Mouse (Mus musculus) erythroblast, embryonic 14.5 days (primary cell): ENCODE data around the gene Itgb3bp. TPM values are rescaled to one million over a fixed set of nuclear protein-coding genes. Genes with fewer than 3 reads are reported as not detected.

Experiments used
- H3K27me3 ChIP-seq: 2 replicates; pipeline ENCODE4 v1.6.1; 2012; ENCODE audit warnings: inconsistent platforms; ENCODE audit not compliant: control insufficient read depth
- H3K36me3 ChIP-seq: 2 replicates; pipeline ENCODE4 v1.6.1; 2012; ENCODE audit warnings: mild to moderate bottlenecking, inconsistent platforms; ENCODE audit not compliant: control insufficient read depth
- H3K4me1 ChIP-seq: 2 replicates; pipeline ENCODE4 v1.6.1; 2012; ENCODE audit warnings: inconsistent platforms; ENCODE audit not compliant: control insufficient read depth
- H3K4me3 ChIP-seq: replicated peaks from 2 replicates; pipeline ENCODE3; 2012; ENCODE audit warnings: moderate library complexity, mild to moderate bottlenecking, inconsistent platforms
- H3K9me3 ChIP-seq: 2 replicates; pipeline ENCODE4 v1.6.1; 2012; ENCODE audit warnings: low read length, inconsistent platforms, mixed read lengths; ENCODE audit not compliant: control insufficient read depth
- GATA1 ChIP-seq: IDR thresholded peaks from 2 replicates; pipeline ENCODE4 v1.6.1; 2012; ENCODE audit warnings: low read length, inconsistent platforms, mixed read lengths
- TAL1 ChIP-seq: IDR thresholded peaks from 3 replicates; pipeline ENCODE4 v1.6.1; 2012; ENCODE audit warnings: low read length, inconsistent platforms, mixed read lengths
- polyA plus RNA-seq: library from polyadenylated mRNA; stranded (reverse); fragments of >175 nt; gene quantifications from 2 replicates; pipeline ENCODE4 v1.2.3, GENCODE M21; 2012

The Itgb3bp gene
- polyA plus RNA-seq, 1 experiment: 0.23 TPM

DNA sequence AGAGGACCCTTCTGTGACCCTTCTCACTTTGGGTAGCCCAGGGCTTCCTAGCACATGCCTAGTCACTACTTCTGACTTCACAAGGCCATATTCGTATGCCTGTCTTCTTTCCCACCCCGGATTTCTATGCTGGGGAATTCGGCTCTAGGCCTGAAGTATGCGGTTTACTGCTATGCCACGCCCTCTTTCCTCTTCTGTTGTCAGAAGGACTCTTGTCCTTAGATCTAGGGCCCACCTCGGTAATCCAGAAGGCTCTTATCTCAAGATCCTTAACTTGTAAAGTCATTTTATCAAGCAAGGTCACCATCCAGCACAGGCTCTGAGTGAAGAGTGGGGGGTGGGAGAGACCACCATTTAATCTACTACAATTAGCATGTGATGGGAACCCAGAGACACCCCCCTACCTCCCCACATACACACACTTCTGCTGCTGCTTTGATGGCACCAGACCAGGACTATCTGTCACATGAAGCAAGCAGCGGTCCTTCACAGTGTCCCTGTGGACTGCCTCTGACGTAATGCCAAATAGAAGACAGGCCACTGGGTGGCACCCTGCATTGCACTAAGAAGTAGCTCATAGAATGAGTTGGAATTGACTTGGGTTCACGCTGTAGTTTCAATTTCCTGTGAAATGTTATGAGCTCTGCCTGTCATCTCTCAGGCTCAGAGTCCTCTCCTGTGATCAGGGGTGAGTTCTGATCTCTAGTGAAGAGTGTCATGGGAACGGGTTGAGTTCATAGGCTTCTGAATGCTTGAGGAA, 12.2 kb upstream of the Itgb3bp start:
- no peaks in the 10 kb centered on the region for H3K27me3 ChIP-seq
- no peaks in the 10 kb centered on the region for H3K9me3 ChIP-seq
- no peak for TF ChIP-seq TAL1
- no peak for TF ChIP-seq GATA1
- H3K4me3 ChIP-seq: no peak overlapping the region
- no peaks in the 10 kb centered on the region for H3K4me1 ChIP-seq
- H3K36me3 ChIP-seq: no peaks in the 10 kb centered on the region

GRCm38 (mm10) chr4:99939711-99940505, 10.3 kb upstream of the Itgb3bp start:
- Histone ChIP-seq H3K9me3 (no peaks in the 10 kb centered on the region), H3K27me3 (no peaks in the 10 kb centered on the region), H3K36me3 (no peaks in the 10 kb centered on the region), H3K4me3 (no peak overlapping the region), H3K4me1 (no peaks in the 10 kb centered on the region)
- TF ChIP-seq GATA1: no peak
- no peak for TF ChIP-seq TAL1

- Histone ChIP-seq H3K27me3 (no peaks in the 10 kb centered on the region), H3K4me1 (peaks cover under 1% of the 10 kb centered on the region), H3K36me3 (no peaks in the 10 kb centered on the region), H3K4me3 (no peak overlapping the region), H3K9me3 (no peaks in the 10 kb centered on the region)
- TF ChIP-seq GATA1 (no peak), TAL1 (no peak)
Measured at GRCm38 (mm10) chr4:99936278-99936677, 6.7 kb upstream of the Itgb3bp start.

- Histone ChIP-seq H3K27me3 (peaks cover 2% of the 10 kb centered on the region), H3K9me3 (no peaks in the 10 kb centered on the region), H3K4me1 (peaks cover 9% of the 10 kb centered on the region), H3K36me3 (no peaks in the 10 kb centered on the region), H3K4me3 (no peak overlapping the region)
- TF ChIP-seq TAL1 (no peak), GATA1 (no peak)
Measured at GRCm38 (mm10) chr4:99934859-99935258, 5.2 kb upstream of the Itgb3bp start.

GRCm38 (mm10) chr4:99931807-99932206, 2.2 kb upstream of the Itgb3bp start:
- Histone ChIP-seq H3K27me3 (peaks cover 13% of the 10 kb centered on the region), H3K9me3 (no peaks in the 10 kb centered on the region), H3K4me3 (no peak overlapping the region), H3K36me3 (no peaks in the 10 kb centered on the region), H3K4me1 (peaks cover 25% of the 10 kb centered on the region)
- TF ChIP-seq GATA1 (no peak), TAL1 (no peak)

DNA sequence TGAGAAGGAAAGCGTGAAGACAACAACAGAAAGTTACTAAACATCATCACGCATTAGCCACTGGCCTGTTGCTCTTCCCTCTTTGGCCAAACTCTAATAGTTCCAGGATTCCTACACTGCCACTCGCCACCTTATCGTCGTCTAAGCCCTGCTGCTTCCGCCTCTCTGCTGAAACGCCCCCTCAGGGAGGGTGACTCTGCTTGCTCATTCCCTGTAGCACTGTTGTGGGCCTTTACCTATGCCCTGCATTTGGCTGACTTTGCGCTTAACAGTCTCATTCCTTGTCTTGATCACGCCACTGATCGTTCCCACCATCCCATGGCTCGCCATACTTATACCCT, 1.6 kb upstream of the Itgb3bp start:
- Histone ChIP-seq H3K9me3 (no peaks in the 10 kb centered on the region), H3K27me3 (peaks cover 13% of the 10 kb centered on the region), H3K4me3 (no peak overlapping the region), H3K4me1 (peaks cover 29% of the 10 kb centered on the region), H3K36me3 (no peaks in the 10 kb centered on the region)
- no peak for TF ChIP-seq TAL1
- no peak for TF ChIP-seq GATA1

- no peaks in the 10 kb centered on the region for H3K9me3 ChIP-seq
- no peak for TF ChIP-seq TAL1
- TF ChIP-seq GATA1: no peak
- peaks cover 34% of the 10 kb centered on the region for H3K4me1 ChIP-seq
- H3K36me3 ChIP-seq: no peaks in the 10 kb centered on the region
- peaks cover 13% of the 10 kb centered on the region for H3K27me3 ChIP-seq
- H3K4me3 ChIP-seq: no peak overlapping the region
Measured at GRCm38 (mm10) chr4:99930518-99931239, 1.1 kb upstream of the Itgb3bp start.

DNA sequence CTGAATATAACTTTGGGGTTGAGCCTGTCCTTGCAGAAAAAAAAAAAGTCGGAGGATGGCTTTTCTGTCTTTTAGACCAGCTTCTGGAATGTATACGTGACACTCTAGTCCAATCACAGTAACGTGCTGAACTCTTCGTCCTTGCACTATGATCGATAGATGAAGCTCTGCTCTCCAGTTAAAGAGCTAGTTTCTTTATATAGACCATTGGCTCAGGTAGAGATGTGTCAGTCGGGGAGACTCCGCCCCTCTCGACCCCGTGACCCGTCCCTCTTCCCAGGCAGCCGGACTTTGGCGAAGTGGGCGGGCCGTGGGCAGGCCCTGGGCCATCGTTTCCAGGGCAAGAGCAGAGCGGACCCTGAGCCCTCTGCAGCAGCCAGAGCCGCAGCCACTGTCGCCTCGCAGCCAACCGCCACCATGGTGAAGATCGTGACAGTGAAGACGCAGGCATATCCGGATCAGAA, 432 bp downstream of the Itgb3bp start, which contains the start of gene Pgm1:
Gene Pgm1 (plus strand): TSS at position 266 of the 464 bp plus-strand sequence.
- no peaks in the 10 kb centered on the region for H3K9me3 ChIP-seq
- H3K36me3 ChIP-seq: no peaks in the 10 kb centered on the region
- peaks cover 34% of the 10 kb centered on the region for H3K4me1 ChIP-seq
- H3K27me3 ChIP-seq: peaks cover 13% of the 10 kb centered on the region
- no peak for TF ChIP-seq GATA1
- TF ChIP-seq TAL1: no peak
- peak within 1 kb of the TSS; percentile 68 for H3K4me3 ChIP-seq

DNA sequence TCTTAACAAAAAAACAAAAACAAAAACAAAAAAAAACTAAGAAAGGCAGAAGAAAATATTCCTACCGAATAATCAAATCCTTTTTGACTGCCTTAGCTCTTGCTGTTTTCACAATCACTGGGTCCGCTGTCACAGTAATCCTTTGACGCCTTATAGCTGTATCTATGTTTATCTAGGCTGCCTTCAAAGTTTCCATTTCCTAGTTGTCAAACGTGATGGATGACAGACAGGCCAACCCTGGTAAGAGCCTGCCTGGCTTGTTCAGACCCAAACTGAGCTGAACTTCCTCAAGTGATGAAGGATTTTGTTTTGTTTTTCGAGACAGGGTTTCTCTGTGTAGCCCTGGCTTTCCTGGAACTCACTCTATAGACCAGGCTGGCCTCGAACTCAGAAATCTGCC, 1.1 kb downstream of the Itgb3bp start:
- Histone ChIP-seq H3K27me3 (peaks cover 13% of the 10 kb centered on the region), H3K4me3 (no peak overlapping the region), H3K4me1 (peaks cover 34% of the 10 kb centered on the region), H3K9me3 (no peaks in the 10 kb centered on the region), H3K36me3 (no peaks in the 10 kb centered on the region)
- no peak for TF ChIP-seq GATA1
